Mouse (Mus musculus) heart, adult 2 months (tissue): ENCODE data around the gene Aatf. TPM values are rescaled to one million over a fixed set of nuclear protein-coding genes. Genes with fewer than 3 reads are reported as not detected.

ENCODE experiments used
- DNase-seq, 2 experiments: peaks; one replicate each; pipeline ENCODE4 v3.0.0; 2021
- H3K27ac ChIP-seq: fragments of 200-600 bp; 2 replicates; pipeline ENCODE4 v1.8.1; 2022
- H3K27me3 ChIP-seq: fragments of 200-500 bp; 2 replicates; pipeline ENCODE4 v1.6.1; 2012; ENCODE audit warnings: mild to moderate bottlenecking, low read length, inconsistent platforms, mixed read lengths; ENCODE audit not compliant: control insufficient read depth, insufficient read depth
- H3K36me3 ChIP-seq: fragments of 200-500 bp; 2 replicates; pipeline ENCODE4 v1.6.1; 2012; ENCODE audit warnings: low read length, inconsistent platforms; ENCODE audit not compliant: control insufficient read depth, insufficient read depth
- H3K4me1 ChIP-seq: fragments of 200-500 bp; 2 replicates; pipeline ENCODE4 v1.6.1; 2011; ENCODE audit warnings: low read length; ENCODE audit not compliant: control insufficient read depth, insufficient read depth
- H3K4me3 ChIP-seq: fragments of 200-600 bp; 2 replicates; pipeline ENCODE4 v1.8.1; 2022
- H3K79me2 ChIP-seq: fragments of 200-500 bp; replicated peaks from 2 replicates; pipeline ENCODE4 v1.6.1; 2012; ENCODE audit warnings: mild to moderate bottlenecking, inconsistent platforms, low read length, moderate library complexity, mixed read lengths; ENCODE audit not compliant: control insufficient read depth, insufficient read depth
- H3K9ac ChIP-seq: fragments of 200-500 bp; 2 replicates; pipeline ENCODE4 v1.6.1; 2012; ENCODE audit warnings: low read depth, mild to moderate bottlenecking, control low read depth, inconsistent platforms, low read length, mixed read lengths
- CTCF ChIP-seq: fragments of 200-600 bp; IDR thresholded peaks from 2 replicates; pipeline ENCODE4 v1.8.1; 2022; ENCODE audit warnings: antibody characterized with exemption, mild to moderate bottlenecking, moderate library complexity
- EP300 ChIP-seq: fragments of 200-500 bp; IDR thresholded peaks from 2 replicates; pipeline ENCODE4 v1.6.1; 2011; ENCODE audit warnings: low read depth, low read length, control low read depth; ENCODE audit not compliant: insufficient read depth
- POLR2A ChIP-seq: fragments of 200-500 bp; IDR thresholded peaks from 2 replicates; pipeline ENCODE4 v1.6.1; 2011; ENCODE audit warnings: mild to moderate bottlenecking, low read depth, low read length, control low read depth; ENCODE audit not compliant: insufficient read depth
- WGBS: fragments of 180-500 bp; shearing (Covaris S2); methylation state at CpG from one replicate; pipeline ENCODE4 v1.1.7; 2018; 5-methylcytosine and 5-hydroxymethylcytosine counted together
- intact Hi-C: fragments of 180-260 bp; cut with DNase I; formaldehyde crosslinking; loops from one replicate; pipeline ENCODE4 v1.15.1; 2025
- polyA plus RNA-seq: library from polyadenylated mRNA; depleted of rRNA; stranded (reverse); fragments of >200 nt; gene quantifications from 2 replicates; pipeline ENCODE4 v1.2.3, GENCODE M21; 2012
- total RNA-seq, 2 experiments: library from RNA; stranded (reverse); gene quantifications; 2 replicates each; pipeline ENCODE4 v1.2.3; 2021

Aatf gene
- total and polyA plus RNA-seq, 3 experiments, result 2.9 to 14.3 (median 13.8) TPM

DNA sequence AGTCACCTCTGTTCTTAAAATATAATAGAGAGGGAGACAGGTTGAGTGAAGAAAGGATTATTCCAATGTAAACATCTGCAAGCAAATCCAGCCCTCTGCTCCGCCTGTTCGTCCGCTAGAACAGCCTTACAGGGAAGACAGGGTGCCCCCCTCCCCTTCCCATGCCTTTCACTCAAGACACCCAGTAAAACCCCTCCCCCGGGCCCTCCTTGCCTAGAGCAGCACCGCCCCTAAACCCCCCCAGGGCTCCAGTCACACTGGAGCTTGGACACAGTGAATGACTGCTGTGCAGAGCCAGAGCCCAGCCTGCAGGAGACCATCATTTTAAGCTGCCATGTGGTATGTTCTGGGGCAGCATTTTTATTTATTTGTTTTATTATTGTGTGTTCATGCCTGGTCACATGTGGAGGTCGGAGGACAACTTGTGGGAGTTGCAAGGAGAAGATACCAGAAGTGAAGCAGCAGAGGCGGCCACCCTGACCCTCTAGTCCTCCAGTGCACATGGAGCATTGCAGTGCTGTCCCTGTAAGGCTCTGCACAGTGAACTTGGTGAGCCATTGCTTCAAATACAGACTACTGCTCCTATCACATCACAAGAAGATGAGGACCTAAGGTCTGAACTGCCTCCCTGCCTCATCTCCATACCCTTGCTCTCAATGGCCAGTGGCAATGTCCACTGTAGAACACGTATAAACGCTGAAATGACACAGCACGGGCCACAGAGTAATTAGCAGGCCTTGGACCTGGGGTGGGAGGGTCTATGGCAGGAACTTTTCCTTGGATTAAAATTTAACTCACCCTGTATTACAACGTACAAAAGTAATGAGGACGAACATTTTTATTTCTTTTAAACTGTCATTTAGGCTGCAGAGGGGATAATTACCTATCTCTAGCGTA lies 87.3 kb downstream of the Aatf start:
- H3K27ac ChIP-seq, result no peak overlapping the region
- no peak for DNase-seq
- no peak overlapping the region for H3K9ac ChIP-seq

GRCm38 (mm10) chr11:84420779-84421178 lies 92.5 kb downstream of the Aatf start:
- Histone ChIP-seq H3K27ac (no peak overlapping the region), H3K4me3 (no peak overlapping the region), H3K27me3 (no peaks in the 10 kb centered on the region), H3K79me2 (no peaks in the 10 kb centered on the region), H3K4me1 (no peaks in the 10 kb centered on the region), H3K9ac (no peak overlapping the region), H3K36me3 (no peaks in the 10 kb centered on the region)
- DNase-seq, result no peak
- 94% methylated on average over 6 of the region's 6 CpGs for WGBS
- TF ChIP-seq CTCF, result no peak
- TF ChIP-seq POLR2A, result no peak
- no peak for TF ChIP-seq EP300
- intact Hi-C loops, result no loop called here

More for the DNA sequence above, 87.3 kb downstream of the Aatf start:
- 86% methylated on average over 13 of the region's 13 CpGs for WGBS
- no peak for TF ChIP-seq EP300
- TF ChIP-seq CTCF, result no peak
- no peak for TF ChIP-seq POLR2A
- no peaks in the 10 kb centered on the region for H3K4me1 ChIP-seq
- no peaks in the 10 kb centered on the region for H3K36me3 ChIP-seq
- intact Hi-C loops, result no loop called here
- H3K27me3 ChIP-seq, result no peaks in the 10 kb centered on the region
- no peaks in the 10 kb centered on the region for H3K79me2 ChIP-seq
- no peak overlapping the region for H3K4me3 ChIP-seq

GRCm38 (mm10) chr11:84413111-84413510 lies 100.2 kb downstream of the Aatf start:
- H3K4me3 ChIP-seq, result no peak overlapping the region
- H3K27ac ChIP-seq, result no peak overlapping the region
- DNase-seq, result no peak
- TF ChIP-seq EP300 (no peak), POLR2A (no peak), CTCF (no peak)
- no peaks in the 10 kb centered on the region for H3K4me1 ChIP-seq
- H3K9ac ChIP-seq, result no peak overlapping the region
- H3K27me3 ChIP-seq, result no peaks in the 10 kb centered on the region
- H3K36me3 ChIP-seq, result no peaks in the 10 kb centered on the region
- intact Hi-C loops, result no loop called here
- no peaks in the 10 kb centered on the region for H3K79me2 ChIP-seq
- 40% methylated on average over 6 of the region's 6 CpGs for WGBS

DNA sequence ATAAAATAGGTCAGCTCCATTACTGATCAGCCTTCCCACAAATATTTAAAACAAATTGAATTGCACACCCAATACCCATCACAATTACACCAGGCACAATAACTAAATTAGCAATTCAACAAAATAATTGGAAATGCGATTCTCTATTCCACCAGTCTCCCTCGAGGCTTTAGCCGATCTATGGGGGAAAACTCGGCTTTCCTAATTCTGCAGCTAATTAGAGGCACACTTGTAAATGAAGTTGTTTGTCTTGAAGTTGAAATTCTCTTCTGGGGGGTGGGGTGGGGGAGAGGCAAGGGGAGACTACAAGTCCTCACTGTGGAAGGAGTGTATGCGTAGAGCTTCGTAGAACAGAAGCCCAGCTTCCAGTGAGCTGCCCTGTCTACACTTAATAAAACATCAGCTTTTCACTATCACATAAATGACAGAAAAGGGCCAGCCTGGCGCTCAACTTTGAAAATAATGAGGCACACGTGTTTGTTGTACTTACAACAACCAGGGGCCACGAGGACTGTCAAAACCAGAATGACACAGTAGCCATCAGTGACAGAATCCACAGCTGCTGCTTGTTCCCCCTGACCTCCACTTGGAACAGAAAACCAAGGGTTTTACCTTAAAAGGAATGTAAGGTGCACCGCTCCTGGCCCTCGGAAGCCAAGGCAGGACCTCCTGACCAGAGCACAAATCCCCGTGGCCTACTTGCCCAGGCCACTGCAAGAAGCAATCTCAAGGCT lies 101.0 kb downstream of the Aatf start:
- Histone ChIP-seq H3K36me3 (no peaks in the 10 kb centered on the region), H3K79me2 (no peaks in the 10 kb centered on the region), H3K4me1 (no peaks in the 10 kb centered on the region), H3K4me3 (no peak overlapping the region), H3K27ac (no peak overlapping the region), H3K9ac (no peak overlapping the region), H3K27me3 (no peaks in the 10 kb centered on the region)
- no peak for TF ChIP-seq CTCF
- no peak for TF ChIP-seq POLR2A
- no peak for TF ChIP-seq EP300
- intact Hi-C loops, result no loop called here
- no peak for DNase-seq
- 82% methylated on average over 12 of the region's 12 CpGs for WGBS

DNA sequence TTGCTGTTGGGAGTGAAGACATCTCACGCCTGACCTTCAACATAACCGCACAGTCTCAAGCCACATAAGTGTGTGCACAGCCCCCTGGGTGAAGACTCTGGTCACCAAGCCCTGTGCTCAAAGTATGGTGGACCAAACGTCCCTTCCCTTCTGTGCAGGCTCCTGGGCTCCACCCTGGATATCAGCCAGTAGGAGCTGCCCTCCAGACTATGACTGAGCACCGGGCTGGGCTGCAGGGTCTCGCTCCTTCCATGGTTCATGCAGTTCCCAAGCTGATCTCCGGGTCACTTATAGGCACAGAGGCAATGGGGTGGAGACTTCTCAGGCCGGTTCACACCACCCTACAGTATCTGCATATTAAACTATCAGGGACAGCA lies 101.7 kb downstream of the Aatf start:
- DNase-seq, result no peak
- H3K27ac ChIP-seq, result no peak overlapping the region
- H3K4me1 ChIP-seq, result no peaks in the 10 kb centered on the region
- H3K4me3 ChIP-seq, result no peak overlapping the region
- TF ChIP-seq CTCF, result no peak
- no peak for TF ChIP-seq EP300
- TF ChIP-seq POLR2A, result no peak
- no peaks in the 10 kb centered on the region for H3K36me3 ChIP-seq
- no peak overlapping the region for H3K9ac ChIP-seq
- WGBS, result 67% methylated on average over 7 of the region's 7 CpGs
- intact Hi-C loops, result no loop called here
- H3K79me2 ChIP-seq, result no peaks in the 10 kb centered on the region
- H3K27me3 ChIP-seq, result no peaks in the 10 kb centered on the region

- Histone ChIP-seq H3K9ac (no peak overlapping the region), H3K36me3 (no peaks in the 10 kb centered on the region), H3K27me3 (no peaks in the 10 kb centered on the region), H3K4me1 (no peaks in the 10 kb centered on the region), H3K79me2 (no peaks in the 10 kb centered on the region), H3K4me3 (no peak overlapping the region), H3K27ac (no peak overlapping the region)
- 69% methylated on average over 7 of the region's 7 CpGs for WGBS
- no peak for TF ChIP-seq POLR2A
- no peak for TF ChIP-seq CTCF
- no peak for TF ChIP-seq EP300
- intact Hi-C loops, result no loop called here
- no peak for DNase-seq
Measured at GRCm38 (mm10) chr11:84410879-84411641, 102.3 kb downstream of the Aatf start.
